Mouse (Mus musculus): ENCODE results near the gene Syne3. TPM values are rescaled to one million over a fixed set of nuclear protein-coding genes. Genes with fewer than 3 reads are reported as not detected.

Syne3 gene
- polyA plus RNA-seq (2014; fragmentation: Nextera tagmentation; extraction: Ambion mirVana): 1.8 and 3.0 TPM in 2 replicates

- H3K27ac ChIP-seq (replicated peaks; ENCODE audit: low read depth, low read length): peak within 1 kb of the TSS; percentile 39; the same call in 1 of the 2 replicates
- ATAC-seq (ENCODE audit: low read depth): peak; percentile 75
Observed at GRCm38 (mm10) chr12:105009370-105010212, at the start of gene Syne3. Gene Syne3, minus strand, starts transcription at chr12:105009809.

GRCm38 (mm10) chr12:105055308-105055707 is 45.7 kb upstream of the Syne3 start:
- 73% methylated on average over 6 of the region's 6 CpGs for WGBS
- no peak overlapping the region for H3K4me2 ChIP-seq (ENCODE audit: low read depth, low read length)
- no peak for ATAC-seq (ENCODE audit: low read depth)
- no peak for DNase-seq (ENCODE audit: low spot score)
- no peaks in the 10 kb centered on the region for H3K9me3 ChIP-seq (ENCODE audit: control insufficient read depth, low read length)
- H3K36me3 ChIP-seq (ENCODE audit: control insufficient read depth, insufficient read depth, low read length): no peaks in the 10 kb centered on the region
- no peaks in the 10 kb centered on the region for H3K4me1 ChIP-seq (ENCODE audit: control insufficient read depth, insufficient read depth, low read length)
- no peak overlapping the region for H3K4me3 ChIP-seq (ENCODE audit: low read depth, low read length)
- no peak overlapping the region for H3K9ac ChIP-seq (ENCODE audit: low read depth, low read length)
- no peaks in the 10 kb centered on the region for H3K27me3 ChIP-seq (replicated peaks; ENCODE audit: control insufficient read depth, insufficient read depth, low read length)
- H3K27ac ChIP-seq (replicated peaks; ENCODE audit: low read depth, low read length): no peak overlapping the region

More at GRCm38 (mm10) chr12:105009370-105010212, at the start of gene Syne3:
- no peaks in the 10 kb centered on the region for H3K36me3 ChIP-seq (ENCODE audit: control insufficient read depth, insufficient read depth, low read length)
- no peaks in the 10 kb centered on the region; the same call in 1 of the 2 replicates for H3K27me3 ChIP-seq (replicated peaks; ENCODE audit: control insufficient read depth, insufficient read depth, low read length)
- peak within 1 kb of the TSS; percentile 67 for H3K4me3 ChIP-seq (ENCODE audit: low read depth, low read length)
- peak within 1 kb of the TSS; percentile 72 for H3K9ac ChIP-seq (ENCODE audit: low read depth, low read length)
- peak within 1 kb of the TSS; percentile 98 for H3K4me2 ChIP-seq (ENCODE audit: low read depth, low read length)
- peaks cover 23% of the 10 kb centered on the region for H3K4me1 ChIP-seq (ENCODE audit: control insufficient read depth, insufficient read depth, low read length)
- 0% methylated on average over 23 of the region's 66 CpGs for WGBS
- DNase-seq (ENCODE audit: low spot score): peak; percentile 67
- H3K9me3 ChIP-seq (ENCODE audit: control insufficient read depth, low read length): no peaks in the 10 kb centered on the region

GRCm38 (mm10) chr12:105054041-105054440 is 44.4 kb upstream of the Syne3 start:
- ATAC-seq (ENCODE audit: low read depth) (no peak), DNase-seq (ENCODE audit: low spot score) (no peak)
- Histone ChIP-seq H3K9me3 (ENCODE audit: control insufficient read depth, low read length) (no peaks in the 10 kb centered on the region), H3K36me3 (ENCODE audit: control insufficient read depth, insufficient read depth, low read length) (no peaks in the 10 kb centered on the region), H3K4me3 (ENCODE audit: low read depth, low read length) (no peak overlapping the region), H3K4me2 (ENCODE audit: low read depth, low read length) (no peak overlapping the region), H3K9ac (ENCODE audit: low read depth, low read length) (no peak overlapping the region), H3K4me1 (ENCODE audit: control insufficient read depth, insufficient read depth, low read length) (no peaks in the 10 kb centered on the region), H3K27ac (replicated peaks; ENCODE audit: low read depth, low read length) (no peak overlapping the region), H3K27me3 (replicated peaks; ENCODE audit: control insufficient read depth, insufficient read depth, low read length) (no peaks in the 10 kb centered on the region)
- WGBS: 91% methylated on average over 15 of the region's 15 CpGs

- no peaks in the 10 kb centered on the region for H3K36me3 ChIP-seq (ENCODE audit: control insufficient read depth, insufficient read depth, low read length)
- peak; percentile 43 for DNase-seq (ENCODE audit: low spot score)
- no peak overlapping the region for H3K4me2 ChIP-seq (ENCODE audit: low read depth, low read length)
- WGBS: 11% methylated on average over 4 of the region's 4 CpGs
- no peaks in the 10 kb centered on the region for H3K27me3 ChIP-seq (replicated peaks; ENCODE audit: control insufficient read depth, insufficient read depth, low read length)
- no peaks in the 10 kb centered on the region for H3K9me3 ChIP-seq (ENCODE audit: control insufficient read depth, low read length)
- no peak overlapping the region for H3K9ac ChIP-seq (ENCODE audit: low read depth, low read length)
- no peak overlapping the region for H3K27ac ChIP-seq (replicated peaks; ENCODE audit: low read depth, low read length)
- H3K4me3 ChIP-seq (ENCODE audit: low read depth, low read length): no peak overlapping the region
- H3K4me1 ChIP-seq (ENCODE audit: control insufficient read depth, insufficient read depth, low read length): no peaks in the 10 kb centered on the region
- 0 out of 2 replicates have a peak, but pooled peaks have one; percentile 42 for ATAC-seq (ENCODE audit: low read depth)
Observed at GRCm38 (mm10) chr12:105050898-105051297, 41.3 kb upstream of the Syne3 start.

GRCm38 (mm10) chr12:105049813-105050212 is 40.2 kb upstream of the Syne3 start:
- 78% methylated on average over 12 of the region's 12 CpGs for WGBS
- DNase-seq (ENCODE audit: low spot score): no peak
- H3K27ac ChIP-seq (replicated peaks; ENCODE audit: low read depth, low read length): no peak overlapping the region

GRCm38 (mm10) chr12:105048301-105048863 is 38.8 kb upstream of the Syne3 start:
- Histone ChIP-seq H3K4me3 (ENCODE audit: low read depth, low read length) (no peak overlapping the region), H3K36me3 (ENCODE audit: control insufficient read depth, insufficient read depth, low read length) (no peaks in the 10 kb centered on the region), H3K9ac (ENCODE audit: low read depth, low read length) (no peak overlapping the region), H3K4me2 (ENCODE audit: low read depth, low read length) (no peak overlapping the region), H3K27ac (replicated peaks; ENCODE audit: low read depth, low read length) (no peak overlapping the region), H3K9me3 (ENCODE audit: control insufficient read depth, low read length) (no peaks in the 10 kb centered on the region), H3K4me1 (ENCODE audit: control insufficient read depth, insufficient read depth, low read length) (no peaks in the 10 kb centered on the region), H3K27me3 (replicated peaks; ENCODE audit: control insufficient read depth, insufficient read depth, low read length) (no peaks in the 10 kb centered on the region)
- ATAC-seq (ENCODE audit: low read depth) (peak; percentile 15; the same call in 1 of the 2 replicates), DNase-seq (ENCODE audit: low spot score) (no peak)
- WGBS: 69% methylated on average over 17 of the region's 17 CpGs

More at GRCm38 (mm10) chr12:105049813-105050212, 40.2 kb upstream of the Syne3 start:
- no peak overlapping the region for H3K4me2 ChIP-seq (ENCODE audit: low read depth, low read length)
- no peak for ATAC-seq (ENCODE audit: low read depth)
- no peaks in the 10 kb centered on the region for H3K4me1 ChIP-seq (ENCODE audit: control insufficient read depth, insufficient read depth, low read length)
- no peaks in the 10 kb centered on the region for H3K36me3 ChIP-seq (ENCODE audit: control insufficient read depth, insufficient read depth, low read length)
- H3K9me3 ChIP-seq (ENCODE audit: control insufficient read depth, low read length): no peaks in the 10 kb centered on the region
- no peak overlapping the region for H3K4me3 ChIP-seq (ENCODE audit: low read depth, low read length)
- no peaks in the 10 kb centered on the region for H3K27me3 ChIP-seq (replicated peaks; ENCODE audit: control insufficient read depth, insufficient read depth, low read length)
- no peak overlapping the region for H3K9ac ChIP-seq (ENCODE audit: low read depth, low read length)

- no peak overlapping the region for H3K27ac ChIP-seq (replicated peaks; ENCODE audit: low read depth, low read length)
- DNase-seq (ENCODE audit: low spot score): no peak
- no peak overlapping the region for H3K9ac ChIP-seq (ENCODE audit: low read depth, low read length)
- H3K4me2 ChIP-seq (ENCODE audit: low read depth, low read length): no peak overlapping the region
- H3K36me3 ChIP-seq (ENCODE audit: control insufficient read depth, insufficient read depth, low read length): peaks cover 30% of the 10 kb centered on the region
- no peak for ATAC-seq (ENCODE audit: low read depth)
- H3K4me3 ChIP-seq (ENCODE audit: low read depth, low read length): no peak overlapping the region
- 88% methylated on average over 9 of the region's 9 CpGs for WGBS
- no peaks in the 10 kb centered on the region for H3K9me3 ChIP-seq (ENCODE audit: control insufficient read depth, low read length)
- H3K4me1 ChIP-seq (ENCODE audit: control insufficient read depth, insufficient read depth, low read length): no peaks in the 10 kb centered on the region
- H3K27me3 ChIP-seq (replicated peaks; ENCODE audit: control insufficient read depth, insufficient read depth, low read length): no peaks in the 10 kb centered on the region
Observed at GRCm38 (mm10) chr12:105044775-105045174, 35.2 kb upstream of the Syne3 start.

GRCm38 (mm10) chr12:105043081-105043480 is 33.5 kb upstream of the Syne3 start:
- Histone ChIP-seq H3K36me3 (ENCODE audit: control insufficient read depth, insufficient read depth, low read length) (peaks cover 30% of the 10 kb centered on the region), H3K4me2 (ENCODE audit: low read depth, low read length) (no peak overlapping the region), H3K9ac (ENCODE audit: low read depth, low read length) (no peak overlapping the region), H3K4me3 (ENCODE audit: low read depth, low read length) (no peak overlapping the region), H3K4me1 (ENCODE audit: control insufficient read depth, insufficient read depth, low read length) (no peaks in the 10 kb centered on the region), H3K27ac (replicated peaks; ENCODE audit: low read depth, low read length) (no peak overlapping the region), H3K9me3 (ENCODE audit: control insufficient read depth, low read length) (no peaks in the 10 kb centered on the region), H3K27me3 (replicated peaks; ENCODE audit: control insufficient read depth, insufficient read depth, low read length) (no peaks in the 10 kb centered on the region)
- WGBS: 87% methylated on average over 5 of the region's 5 CpGs
- DNase-seq (ENCODE audit: low spot score): no peak
- ATAC-seq (ENCODE audit: low read depth): no peak

All from embryonic facial prominence, embryonic 14.5 days (tissue).